Mouse (Mus musculus) megakaryocyte, embryonic 14.5 days (primary cell): Measurements from ENCODE around the gene Incenp.

Source experiments
- FLI1 ChIP-seq: IDR thresholded peaks from 2 replicates; pipeline ENCODE4 v1.6.1; 2012; ENCODE audit warnings: low read length, inconsistent platforms, mixed read lengths
- GATA1 ChIP-seq: IDR thresholded peaks from 3 replicates; pipeline ENCODE4 v1.6.1; 2012; ENCODE audit warnings: mixed read lengths, low read length, inconsistent platforms, borderline replicate concordance

GRCm38 (mm10) chr19:9865466-9865865 is 33.9 kb downstream of the Incenp start:
- TF ChIP-seq GATA1 (no peak), FLI1 (no peak)
